Mouse (Mus musculus) c-Kit-positive CD71-negative TER-119-negative erythroid progenitor cells, embryonic 14.5 days (primary cell): Measurements from ENCODE around the gene Ints3.

Source experiments
- DNase-seq: peaks from one replicate; pipeline ENCODE4 v3.0.0-alpha.2; 2013; ENCODE audit warnings: low read depth

Ints3 gene

GRCm38 (mm10) chr3:90391004-90391403 lies 42.4 kb downstream of the Ints3 start:
- DNase-seq: no peak

DNA sequence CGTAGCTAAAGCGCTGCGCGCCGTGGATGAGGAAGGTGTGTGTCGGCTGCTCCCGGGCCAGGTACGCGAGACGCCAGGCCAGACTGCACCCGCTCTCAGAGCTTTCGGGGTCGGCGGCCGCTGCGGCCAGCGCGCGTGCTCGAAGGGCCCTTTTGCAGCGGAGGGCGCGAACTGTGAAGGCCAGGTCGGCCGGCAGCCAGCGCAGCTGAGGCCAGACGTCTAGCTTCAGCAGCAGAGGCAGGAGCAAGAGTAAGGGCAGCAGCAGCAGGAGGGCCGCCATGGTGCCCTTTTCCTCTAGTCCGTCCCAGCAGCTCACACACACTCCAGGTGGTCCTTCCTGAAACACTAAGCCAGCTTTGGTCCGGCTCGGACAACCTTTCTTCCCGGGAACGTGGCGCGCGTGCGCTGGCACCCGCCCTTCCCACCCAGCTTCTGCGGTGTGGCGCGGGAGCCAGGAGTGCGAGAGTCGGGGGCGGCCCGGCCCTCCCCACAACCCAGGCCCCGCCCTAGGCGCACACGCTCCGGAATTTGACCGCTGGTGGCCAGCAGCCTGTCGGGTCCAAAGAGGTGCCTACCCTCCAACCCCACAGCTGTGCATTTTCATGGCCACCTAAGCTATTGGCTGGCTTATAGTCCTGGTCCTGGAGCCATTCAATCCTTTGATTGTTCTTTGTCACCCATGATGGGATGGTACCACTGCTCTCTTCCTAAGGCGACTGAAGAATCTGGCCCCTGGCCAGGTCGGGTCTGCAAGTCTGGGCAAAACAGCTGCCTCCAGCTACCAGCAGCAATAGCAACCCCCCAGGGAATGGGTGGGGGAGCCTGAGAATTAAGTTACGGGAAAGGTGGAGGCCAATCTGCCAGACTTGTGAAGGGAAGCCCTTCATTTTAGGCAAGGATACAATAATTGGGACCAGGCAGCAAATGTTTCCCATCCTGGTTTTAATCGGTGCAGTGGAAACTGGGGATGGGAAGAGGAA lies 43.6 kb downstream of the Ints3 start, which contains the start of gene Slc27a3:
Gene Slc27a3 (minus strand): TSS at position 428 of the 980 bp plus-strand sequence.
- no peak for DNase-seq

- no peak for DNase-seq
Measured at GRCm38 (mm10) chr3:90388726-90389510, 44.5 kb downstream of the Ints3 start.

GRCm38 (mm10) chr3:90388192-90388591 lies 45.2 kb downstream of the Ints3 start:
- DNase-seq: no peak

- no peak for DNase-seq
Measured at GRCm38 (mm10) chr3:90387483-90387882, 45.9 kb downstream of the Ints3 start.

GRCm38 (mm10) chr3:90386817-90387216 lies 46.6 kb downstream of the Ints3 start:
- no peak for DNase-seq

DNA sequence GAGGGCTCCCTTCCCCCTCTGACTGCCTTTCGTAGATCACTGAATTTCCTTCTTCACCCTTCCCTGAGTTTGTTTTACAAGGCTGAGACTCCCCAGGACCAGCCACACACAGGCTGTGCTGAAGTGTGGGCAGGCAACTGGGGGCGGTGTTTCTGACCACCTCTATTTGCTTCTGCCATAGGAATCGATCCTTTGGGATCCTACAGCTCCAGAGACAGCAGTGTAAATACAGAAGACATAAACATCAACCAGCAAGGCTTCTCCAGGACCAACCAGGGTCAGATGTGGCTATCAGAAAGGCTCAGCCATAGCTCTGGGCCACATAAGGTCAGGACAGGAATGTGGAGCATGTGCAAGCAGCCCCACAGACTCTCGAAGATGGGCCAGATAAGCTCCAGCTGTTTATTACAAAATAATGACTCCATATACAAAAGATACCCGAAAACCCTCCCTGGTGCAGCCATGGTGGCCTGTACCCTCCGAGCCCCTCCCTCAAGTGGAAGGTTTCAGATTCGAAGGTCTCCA lies 48.5 kb downstream of the Ints3 start:
- no peak for DNase-seq

GRCm38 (mm10) chr3:90383690-90384089 lies 49.7 kb downstream of the Ints3 start:
- peak; percentile 58 for DNase-seq

DNA sequence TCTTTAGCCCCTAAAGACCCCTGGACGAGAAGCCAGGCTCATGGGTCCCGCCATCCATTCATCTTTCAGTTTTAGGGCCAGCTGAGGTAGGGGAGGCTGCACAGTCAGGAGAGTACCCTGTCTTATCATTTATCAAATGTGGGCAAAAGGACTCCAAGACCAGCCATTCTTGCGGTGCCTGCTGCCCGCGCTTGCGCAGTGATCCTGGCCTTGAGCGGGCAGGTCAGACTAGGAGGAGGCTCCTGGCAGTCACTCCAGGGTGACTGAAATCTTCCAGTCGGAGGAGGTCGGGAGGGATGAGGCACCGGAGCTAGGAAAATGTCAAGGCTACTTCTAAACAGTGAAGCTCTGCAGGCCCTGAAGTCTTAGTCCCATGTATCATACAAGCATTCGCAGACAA lies 51.7 kb downstream of the Ints3 start:
- DNase-seq: no peak

DNA sequence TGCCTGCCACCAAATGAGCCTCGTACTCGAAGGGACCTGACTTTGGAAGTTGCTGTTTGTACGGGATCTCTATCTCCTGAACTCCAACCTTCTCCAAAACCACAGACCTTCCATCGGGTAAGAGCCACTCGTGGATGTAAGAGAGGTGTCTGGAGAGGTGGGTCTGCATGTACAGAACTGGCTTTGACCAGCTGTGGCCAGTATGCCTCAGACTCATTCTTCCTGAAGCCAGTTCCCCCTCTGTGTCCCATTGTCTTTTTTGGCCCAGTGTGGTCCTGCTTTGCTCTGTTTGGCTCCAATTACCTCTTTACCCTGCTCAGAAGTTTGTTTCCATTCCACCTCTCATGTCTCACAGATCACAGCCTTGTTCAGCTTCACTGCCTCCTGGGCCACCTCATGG lies 54.9 kb downstream of the Ints3 start:
- no peak for DNase-seq

GRCm38 (mm10) chr3:90376247-90376585 lies 57.2 kb downstream of the Ints3 start:
- no peak for DNase-seq

DNA sequence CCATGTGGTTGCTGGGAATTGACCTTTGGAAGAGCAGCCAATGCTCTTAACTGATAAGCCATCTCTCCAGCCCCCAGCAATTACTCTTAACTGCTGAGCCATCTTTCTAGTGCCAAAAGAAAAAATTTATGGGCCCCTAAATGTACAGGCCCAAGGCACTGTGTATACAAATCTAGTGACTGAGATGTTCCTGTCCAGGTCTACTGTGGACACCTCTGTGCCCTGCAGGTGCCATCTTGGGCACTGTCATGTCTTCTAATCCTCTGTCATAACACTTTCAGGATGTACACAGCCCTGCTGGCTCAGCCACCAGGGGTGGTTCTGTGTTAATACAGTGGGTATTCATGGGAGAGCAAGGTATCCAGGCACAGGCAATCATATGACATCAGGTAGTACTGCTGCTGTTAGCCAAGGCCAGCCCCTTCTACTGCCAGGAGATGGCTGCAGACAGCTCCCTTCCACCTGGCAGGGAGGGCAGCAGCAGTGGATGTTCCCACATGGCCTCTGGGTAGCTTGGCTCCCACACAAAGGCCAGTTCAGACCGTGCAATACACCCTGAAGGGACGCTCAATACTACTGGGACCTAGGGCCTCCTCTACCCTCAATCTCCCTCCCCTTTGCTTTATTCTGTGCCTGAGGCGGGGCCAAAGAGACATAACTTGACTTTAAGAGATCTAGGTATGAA lies 57.7 kb downstream of the Ints3 start:
- no peak for DNase-seq

DNA sequence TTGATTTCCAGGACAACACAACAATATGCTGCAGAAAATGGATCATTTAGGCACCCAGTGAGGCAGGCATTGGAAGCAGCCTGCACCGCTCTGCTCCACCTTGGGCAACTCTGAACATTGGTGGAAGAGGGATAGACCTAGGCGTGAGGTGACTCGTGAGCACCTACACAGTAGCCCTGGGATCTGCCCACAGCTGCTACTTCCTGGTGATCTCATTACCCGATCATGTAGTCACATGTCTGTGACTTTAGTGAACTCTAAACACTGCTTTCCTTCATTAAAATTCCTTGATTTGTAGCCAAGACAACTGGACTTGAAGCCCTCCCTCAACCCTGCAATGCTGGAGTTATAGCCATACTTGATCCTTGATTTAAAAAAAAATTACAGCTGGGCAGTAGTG lies 59.1 kb downstream of the Ints3 start:
- DNase-seq: no peak

DNA sequence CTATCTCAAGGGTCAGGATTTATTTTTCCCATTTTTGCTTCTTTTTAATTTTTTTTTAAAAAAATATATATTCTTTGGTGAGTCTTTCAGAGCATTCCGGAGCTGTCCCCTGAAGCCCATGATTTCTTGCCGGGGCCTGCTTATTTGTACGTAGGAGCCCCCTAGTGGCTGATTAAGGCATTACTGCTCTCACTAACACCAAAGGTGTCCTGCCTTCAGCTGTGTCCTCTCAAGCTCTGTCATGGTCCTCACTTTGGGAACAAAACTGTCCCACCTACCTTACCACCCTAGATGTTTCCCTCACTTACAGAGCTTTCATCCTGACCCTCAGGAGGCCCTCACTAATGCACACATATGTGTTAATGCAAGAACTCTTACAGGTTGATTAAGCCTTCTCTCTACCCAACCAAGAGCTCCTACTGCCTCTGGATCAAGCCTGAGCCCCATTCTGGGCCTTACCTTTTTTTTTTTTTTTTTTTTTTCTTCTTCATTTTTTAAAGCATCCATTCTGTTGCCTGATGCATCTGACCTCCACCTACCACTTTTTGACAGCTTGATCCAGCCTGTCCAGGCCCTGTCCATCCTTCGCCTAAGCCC lies 59.9 kb downstream of the Ints3 start:
- peak; percentile 80 for DNase-seq

DNA sequence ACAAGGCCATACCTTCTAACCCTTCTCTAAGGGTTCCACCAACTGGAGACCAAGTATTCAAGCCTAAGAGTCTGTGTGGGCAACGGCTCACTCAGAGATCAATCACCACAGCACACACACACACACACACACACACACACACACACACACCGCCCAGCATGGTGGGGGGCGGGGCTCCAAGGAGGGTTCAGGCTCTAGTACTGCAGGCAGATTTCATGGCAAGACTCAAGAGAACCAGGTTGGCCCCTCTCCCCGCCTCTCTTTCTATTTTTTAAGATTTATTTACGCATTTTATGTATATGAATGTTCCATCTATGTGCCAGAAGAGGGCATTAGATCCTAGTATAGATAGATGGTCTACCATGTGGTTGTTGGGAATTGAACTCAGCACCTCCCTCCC lies 60.6 kb downstream of the Ints3 start:
- DNase-seq: no peak

DNA sequence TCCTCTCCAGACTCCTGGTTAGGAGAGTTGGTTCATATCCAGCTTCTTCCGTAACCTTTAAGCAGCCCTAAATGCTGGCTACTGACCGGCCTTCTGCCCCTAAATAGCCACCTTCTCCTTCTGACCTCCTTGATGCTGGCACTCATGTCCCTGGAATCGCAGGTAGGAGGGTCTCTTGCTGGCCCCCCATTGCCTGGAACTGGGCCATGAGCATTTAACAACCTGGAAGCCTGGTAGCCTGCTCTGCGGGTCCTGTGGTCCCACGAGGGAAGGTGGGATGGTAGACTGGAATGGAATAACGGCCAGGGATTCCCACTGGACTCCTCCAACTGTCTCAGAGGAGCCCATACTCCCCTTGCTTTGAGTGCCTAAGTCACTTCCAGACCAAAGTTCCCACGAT lies 61.6 kb downstream of the Ints3 start:
- no peak for DNase-seq

GRCm38 (mm10) chr3:90369041-90369440 lies 64.4 kb downstream of the Ints3 start:
- DNase-seq: no peak

- DNase-seq: no peak
Measured at GRCm38 (mm10) chr3:90367001-90367632, 66.3 kb downstream of the Ints3 start.

DNA sequence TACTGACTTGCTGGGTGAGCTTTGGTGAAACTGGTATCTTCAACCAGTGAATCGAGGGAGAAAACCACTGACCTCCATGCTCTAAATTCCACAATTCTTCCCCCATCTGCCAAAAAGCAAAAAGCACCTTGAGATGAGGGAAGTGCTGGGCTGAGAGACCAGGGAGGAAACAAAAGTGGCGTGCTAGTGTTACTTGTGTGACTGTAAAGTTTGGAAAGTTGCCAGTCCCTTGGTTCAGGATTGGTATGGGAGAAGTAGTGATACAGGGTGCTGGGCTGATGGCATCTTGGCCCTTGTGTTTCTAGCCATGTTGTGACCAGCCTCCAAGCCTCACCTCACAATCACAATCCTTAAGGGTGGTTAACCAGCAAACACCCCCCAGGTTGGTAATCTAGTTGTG lies 71.1 kb downstream of the Ints3 start:
- DNase-seq: no peak

- no peak for DNase-seq
Measured at GRCm38 (mm10) chr3:90361476-90361875, 71.9 kb downstream of the Ints3 start.

GRCm38 (mm10) chr3:90359230-90359629 lies 74.2 kb downstream of the Ints3 start:
- DNase-seq: no peak
